Mouse (Mus musculus) neural tube, embryonic 11.5 days (tissue): ENCODE measurements at regions not wholly inside any gene's neighbourhood (a gene's known extent, or its start where the extent isn't known, plus 50 kb on each side); places are given as distances from the start of the nearest gene placed in this dataset.
A peak's percentile ranks its signal among the peaks of the same experiment; 100 is the strongest.

Experiments used
- ATAC-seq: fragments of 200-750 bp; cut with Nextera tagmentation; 2 replicates; pipeline ENCODE4 v1.8.0; 2017; ENCODE audit warnings: moderate number of reproducible peaks, mild to moderate bottlenecking, moderate TSS enrichment, moderate library complexity; ENCODE audit not compliant: insufficient read depth, low FRiP score, low TSS enrichment
- DNase-seq: peaks from one replicate; pipeline ENCODE4 v3.0.0-alpha.2; 2015; ENCODE audit warnings: low spot score
- H3K27ac ChIP-seq: fragments of 300-500 bp; sonication (generic); 2 replicates; pipeline ENCODE4 v1.5.1; 2014; ENCODE audit warnings: low read depth, mild to moderate bottlenecking, low read length
- H3K27me3 ChIP-seq: fragments of 300-500 bp; sonication (generic); 2 replicates; pipeline ENCODE4 v1.6.1; 2014; ENCODE audit warnings: mild to moderate bottlenecking, low read length, mixed read lengths; ENCODE audit not compliant: control insufficient read depth, insufficient read depth
- H3K36me3 ChIP-seq: fragments of 300-500 bp; sonication (generic); 2 replicates; pipeline ENCODE4 v1.6.1; 2014; ENCODE audit warnings: mild to moderate bottlenecking, low read length, moderate library complexity, mixed read lengths; ENCODE audit not compliant: control insufficient read depth, insufficient read depth
- H3K4me1 ChIP-seq: fragments of 300-500 bp; sonication (generic); 2 replicates; pipeline ENCODE4 v1.6.1; 2014; ENCODE audit warnings: low read length, mixed read lengths; ENCODE audit not compliant: control insufficient read depth, insufficient read depth
- H3K4me2 ChIP-seq: fragments of 300-500 bp; sonication (generic); 2 replicates; pipeline ENCODE4 v1.6.1; 2014; ENCODE audit warnings: low read depth, mild to moderate bottlenecking, moderate library complexity
- H3K4me3 ChIP-seq: fragments of 300-500 bp; sonication (generic); 2 replicates; pipeline ENCODE4 v1.5.1; 2014; ENCODE audit warnings: low read depth, low read length
- H3K9ac ChIP-seq: fragments of 300-500 bp; sonication (generic); 2 replicates; pipeline ENCODE4 v1.6.1; 2014; ENCODE audit warnings: mild to moderate bottlenecking, low read length
- H3K9me3 ChIP-seq: fragments of 300-500 bp; sonication (generic); 2 replicates; pipeline ENCODE4 v1.6.1; 2016; ENCODE audit warnings: low read length; ENCODE audit not compliant: control insufficient read depth
- WGBS: fragments of 180-500 bp; shearing (Covaris S2); extraction: QIAGEN DNeasy Blood & Tissue Kit; methylation state at CpG from one replicate; pipeline ENCODE4 v1.1.7; 2014; 5-methylcytosine and 5-hydroxymethylcytosine counted together

GRCm38 (mm10) chr5:64022633-64023323 lies 54.1 kb upstream of the Rell1 start:
- H3K27me3 ChIP-seq = no peaks in the 10 kb centered on the region
- H3K9me3 ChIP-seq = no peaks in the 10 kb centered on the region
- no peaks in the 10 kb centered on the region for H3K36me3 ChIP-seq
- H3K4me2 ChIP-seq = no peak overlapping the region
- DNase-seq (peak; percentile 14), ATAC-seq (no peak)
- 75% methylated on average over 18 of the region's 18 CpGs for WGBS
- no peak overlapping the region for H3K4me3 ChIP-seq
- H3K9ac ChIP-seq = no peak overlapping the region
- H3K4me1 ChIP-seq = no peaks in the 10 kb centered on the region
- H3K27ac ChIP-seq = no peak overlapping the region

GRCm38 (mm10) chr5:64023324-64023650 lies 54.6 kb upstream of the Rell1 start:
- no peaks in the 10 kb centered on the region for H3K27me3 ChIP-seq
- H3K4me2 ChIP-seq = no peak overlapping the region
- no peaks in the 10 kb centered on the region for H3K36me3 ChIP-seq
- DNase-seq = no peak
- no peaks in the 10 kb centered on the region for H3K9me3 ChIP-seq
- H3K9ac ChIP-seq = no peak overlapping the region
- no peak overlapping the region for H3K27ac ChIP-seq
- no peaks in the 10 kb centered on the region for H3K4me1 ChIP-seq
- H3K4me3 ChIP-seq = no peak overlapping the region
- no peak for ATAC-seq

- Histone ChIP-seq H3K4me3 (no peak overlapping the region), H3K9ac (no peak overlapping the region), H3K27ac (no peak overlapping the region), H3K4me1 (no peaks in the 10 kb centered on the region), H3K27me3 (no peaks in the 10 kb centered on the region), H3K4me2 (no peak overlapping the region), H3K9me3 (no peaks in the 10 kb centered on the region), H3K36me3 (no peaks in the 10 kb centered on the region)
- 86% methylated on average over 8 of the region's 8 CpGs for WGBS
- DNase-seq (no peak), ATAC-seq (no peak)
Measured at GRCm38 (mm10) chr5:64024420-64024819, 55.7 kb upstream of the Rell1 start.

GRCm38 (mm10) chr5:64027733-64028132 lies 59.0 kb upstream of the Rell1 start:
- DNase-seq = no peak
- 88% methylated on average over 5 of the region's 5 CpGs for WGBS
- Histone ChIP-seq H3K9me3 (no peaks in the 10 kb centered on the region), H3K27me3 (no peaks in the 10 kb centered on the region), H3K4me2 (no peak overlapping the region), H3K4me1 (no peaks in the 10 kb centered on the region), H3K4me3 (no peak overlapping the region), H3K9ac (no peak overlapping the region), H3K27ac (no peak overlapping the region), H3K36me3 (no peaks in the 10 kb centered on the region)
- ATAC-seq = no peak

- Histone ChIP-seq H3K36me3 (no peaks in the 10 kb centered on the region), H3K27ac (no peak overlapping the region), H3K27me3 (no peaks in the 10 kb centered on the region), H3K4me2 (no peak overlapping the region), H3K4me1 (no peaks in the 10 kb centered on the region), H3K9ac (no peak overlapping the region), H3K4me3 (no peak overlapping the region), H3K9me3 (no peaks in the 10 kb centered on the region)
- WGBS = 89% methylated on average over 7 of the region's 7 CpGs
- no peak for ATAC-seq
- no peak for DNase-seq
Measured at GRCm38 (mm10) chr5:64029622-64030145, 61.0 kb upstream of the Rell1 start.

GRCm38 (mm10) chr5:64030281-64030960 lies 61.7 kb upstream of the Rell1 start:
- ATAC-seq (no peak), DNase-seq (no peak)
- Histone ChIP-seq H3K27me3 (no peaks in the 10 kb centered on the region), H3K4me3 (no peak overlapping the region), H3K36me3 (no peaks in the 10 kb centered on the region), H3K27ac (no peak overlapping the region), H3K4me2 (no peak overlapping the region), H3K4me1 (no peaks in the 10 kb centered on the region), H3K9ac (no peak overlapping the region), H3K9me3 (no peaks in the 10 kb centered on the region)
- WGBS = 95% methylated on average over 7 of the region's 8 CpGs

GRCm38 (mm10) chr5:64038394-64038793 lies 54.4 kb upstream of the Pgm2 start:
- no peak for ATAC-seq
- Histone ChIP-seq H3K4me3 (no peak overlapping the region), H3K27ac (no peak overlapping the region), H3K27me3 (no peaks in the 10 kb centered on the region), H3K4me1 (no peaks in the 10 kb centered on the region), H3K9me3 (no peaks in the 10 kb centered on the region), H3K36me3 (no peaks in the 10 kb centered on the region), H3K9ac (no peak overlapping the region), H3K4me2 (no peak overlapping the region)
- DNase-seq = no peak
- 97% methylated on average over 5 of the region's 5 CpGs for WGBS

- Histone ChIP-seq H3K9ac (no peak overlapping the region), H3K9me3 (no peaks in the 10 kb centered on the region), H3K4me2 (no peak overlapping the region), H3K36me3 (no peaks in the 10 kb centered on the region), H3K4me3 (no peak overlapping the region), H3K27ac (no peak overlapping the region), H3K4me1 (no peaks in the 10 kb centered on the region), H3K27me3 (no peaks in the 10 kb centered on the region)
- 87% methylated on average over 6 of the region's 6 CpGs for WGBS
- DNase-seq (no peak), ATAC-seq (no peak)
Measured at GRCm38 (mm10) chr5:64040676-64041075, 52.1 kb upstream of the Pgm2 start.
